Mouse (Mus musculus) kidney, adult 8-10 months (tissue): ENCODE measurements at regions not wholly inside any gene's neighbourhood (a gene's known extent, or its start where the extent isn't known, plus 50 kb on each side); places are given as distances from the start of the nearest gene placed in this dataset.

Experiments
- DNase-seq, 2 experiments: peaks; one replicate each; pipeline ENCODE4 v3.0.0; 2022

GRCm38 (mm10) chr14:72091579-72091978 is 400.1 kb downstream of the Gm9195 start:
- no peak for DNase-seq

GRCm38 (mm10) chr14:72081473-72081872 is 410.2 kb downstream of the Gm9195 start:
- DNase-seq, result no peak

GRCm38 (mm10) chr14:72064111-72064812 is 427.4 kb downstream of the Gm9195 start:
- DNase-seq, result no peak

GRCm38 (mm10) chr14:72042881-72043236 is 448.8 kb downstream of the Gm9195 start:
- no peak for DNase-seq

GRCm38 (mm10) chr14:72042112-72042880 is 449.3 kb downstream of the Gm9195 start:
- DNase-seq, result peak in 1 of 2 experiments; percentile 6

GRCm38 (mm10) chr14:72030396-72030795 is 461.2 kb downstream of the Gm9195 start:
- no peak for DNase-seq

- no peak for DNase-seq
These were observed 464.1 kb downstream of the Gm9195 start for GRCm38 (mm10) chr14:72027362-72028020.

GRCm38 (mm10) chr14:72004371-72004770 is 487.3 kb downstream of the Gm9195 start:
- no peak for DNase-seq

- no peak for DNase-seq
These were observed 489.2 kb downstream of the Gm9195 start for GRCm38 (mm10) chr14:72002205-72003138.

GRCm38 (mm10) chr14:71973016-71973415 is 518.6 kb downstream of the Gm9195 start:
- DNase-seq, result no peak

- no peak for DNase-seq
These were observed 519.1 kb downstream of the Gm9195 start for GRCm38 (mm10) chr14:71972521-71972920.

- no peak for DNase-seq
These were observed 524.0 kb downstream of the Gm9195 start for GRCm38 (mm10) chr14:71967646-71968045.

GRCm38 (mm10) chr14:71963389-71964169 is 528.1 kb downstream of the Gm9195 start:
- no peak for DNase-seq

GRCm38 (mm10) chr14:71948701-71949100 is 542.9 kb downstream of the Gm9195 start:
- DNase-seq, result no peak

- no peak for DNase-seq
These were observed 554.5 kb downstream of the Gm9195 start for GRCm38 (mm10) chr14:71937157-71937485.

GRCm38 (mm10) chr14:71936373-71937156 is 555.1 kb downstream of the Gm9195 start:
- DNase-seq, result no peak

- DNase-seq, result no peak
These were observed 575.7 kb downstream of the Gm9195 start for GRCm38 (mm10) chr14:71915964-71916363.

- DNase-seq, result no peak
These were observed 580.7 kb downstream of the Gm9195 start for GRCm38 (mm10) chr14:71910936-71911335.

- DNase-seq, result no peak
These were observed 596.2 kb downstream of the Gm9195 start for GRCm38 (mm10) chr14:71895468-71895867.

- no peak for DNase-seq
These were observed 596.8 kb downstream of the Gm9195 start for GRCm38 (mm10) chr14:71894811-71895210.

- DNase-seq, result no peak
These were observed 598.3 kb downstream of the Gm9195 start for GRCm38 (mm10) chr14:71893361-71893760.
